Mouse (Mus musculus): Measurements from ENCODE around the gene Mcm10. TPM values are rescaled to one million over a fixed set of nuclear protein-coding genes. Genes with fewer than 3 reads are reported as not detected.

The Mcm10 gene
- total and polyA plus RNA-seq, 2 experiments, result 21.8 to 36.0 TPM

DNA sequence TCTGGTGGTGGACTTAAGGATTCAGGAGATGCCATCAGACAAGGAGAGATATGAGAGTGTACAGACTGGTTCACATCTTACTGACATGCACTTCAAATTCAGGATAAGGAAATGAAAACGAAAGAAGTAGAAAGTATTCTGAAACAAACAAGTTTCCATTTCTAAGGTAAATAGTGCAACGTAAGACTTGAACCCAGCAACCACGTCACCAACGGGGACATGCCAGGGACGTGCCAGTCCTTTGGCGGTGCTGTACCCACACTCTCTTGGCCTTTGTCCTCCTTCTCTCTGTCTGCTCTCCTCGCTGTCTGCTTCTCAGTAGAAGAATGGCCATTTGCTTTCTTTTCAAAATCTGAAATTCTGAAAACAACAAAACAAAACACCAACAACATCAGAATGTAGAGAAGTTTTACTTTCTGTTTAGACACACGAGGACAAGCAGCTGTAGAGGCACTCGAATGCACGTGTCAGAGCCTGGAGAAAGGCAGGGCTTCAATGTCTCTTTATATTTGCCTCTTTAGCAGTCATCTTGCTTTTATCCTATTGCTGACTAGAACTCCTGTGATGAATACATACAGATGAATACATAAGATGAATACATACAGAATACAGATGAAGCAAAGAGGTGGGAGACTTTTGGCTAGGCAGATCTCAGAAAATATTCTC, 24.0 kb upstream of the Mcm10 start:
- no peak overlapping the region for H3K9ac ChIP-seq (ENCODE audit: low read depth, low read length)
- H3K4me3 ChIP-seq (ENCODE audit: insufficient read depth, low read depth, low read length), result no peak overlapping the region
- WGBS, result 23% methylated on average over 10 of the region's 10 CpGs
- H3K79me2 ChIP-seq (ENCODE audit: control insufficient read depth, insufficient read depth, low read length), result no peaks in the 10 kb centered on the region; the same call in 1 of the 2 replicates
- H3K27ac ChIP-seq (replicated peaks; ENCODE audit: insufficient read depth, low read depth, low read length), result peak overlapping the region; percentile 60
- no peak for TF ChIP-seq CTCF (IDR thresholded peaks at IDR 0.05; ENCODE audit: low read depth, low read length)
- no peak for TF ChIP-seq POLR2A (IDR thresholded peaks at IDR 0.05; ENCODE audit: extremely low read depth, insufficient read depth, low read length)
- H3K4me1 ChIP-seq (ENCODE audit: control insufficient read depth, insufficient read depth, low read length), result peaks cover 19% of the 10 kb centered on the region
- DNase-seq (ENCODE audit: extremely low read depth, low read depth, low spot score), result peak; percentile 88
- H3K27me3 ChIP-seq (ENCODE audit: control insufficient read depth, insufficient read depth, low read length), result no peaks in the 10 kb centered on the region
- peaks cover 64% of the 10 kb centered on the region for H3K36me3 ChIP-seq (ENCODE audit: control insufficient read depth, insufficient read depth, low read length)

DNA sequence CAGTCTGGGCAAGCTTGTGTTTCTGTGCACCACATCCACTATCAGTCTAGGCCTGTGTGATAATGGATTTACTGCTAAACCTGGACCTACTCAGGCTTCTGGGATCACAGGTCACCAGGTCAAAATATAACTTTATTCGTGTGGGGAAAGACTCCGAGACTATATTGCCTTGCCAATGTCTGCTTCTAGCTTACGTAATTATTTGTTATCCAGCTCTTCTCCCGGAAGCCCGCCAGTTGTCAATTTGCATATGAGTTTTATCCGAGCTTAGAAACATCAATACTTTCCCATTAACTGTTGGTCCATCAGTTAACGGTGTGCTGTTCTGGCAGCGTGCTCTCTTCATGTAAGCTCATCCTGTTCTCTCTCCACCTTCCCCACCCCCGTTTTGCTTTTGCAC, 22.6 kb upstream of the Mcm10 start:
- Histone ChIP-seq H3K79me2 (ENCODE audit: control insufficient read depth, insufficient read depth, low read length) (no peaks in the 10 kb centered on the region; the same call in 1 of the 2 replicates), H3K9ac (ENCODE audit: low read depth, low read length) (peak overlapping the region; percentile 74), H3K4me1 (ENCODE audit: control insufficient read depth, insufficient read depth, low read length) (peaks cover 19% of the 10 kb centered on the region), H3K27ac (replicated peaks; ENCODE audit: insufficient read depth, low read depth, low read length) (peak overlapping the region; percentile 99), H3K36me3 (ENCODE audit: control insufficient read depth, insufficient read depth, low read length) (peaks cover 66% of the 10 kb centered on the region), H3K4me3 (ENCODE audit: insufficient read depth, low read depth, low read length) (no peak overlapping the region), H3K27me3 (ENCODE audit: control insufficient read depth, insufficient read depth, low read length) (no peaks in the 10 kb centered on the region)
- peak; percentile 94 for DNase-seq (ENCODE audit: extremely low read depth, low read depth, low spot score)
- 17% methylated on average over 9 of the region's 9 CpGs for WGBS
- no peak for TF ChIP-seq CTCF (IDR thresholded peaks at IDR 0.05; ENCODE audit: low read depth, low read length)
- TF ChIP-seq POLR2A (IDR thresholded peaks at IDR 0.05; ENCODE audit: extremely low read depth, insufficient read depth, low read length), result no peak

GRCm38 (mm10) chr2:5034801-5035200, 22.2 kb upstream of the Mcm10 start:
- H3K27ac ChIP-seq (replicated peaks; ENCODE audit: insufficient read depth, low read depth, low read length), result peak overlapping the region; percentile 77
- H3K4me3 ChIP-seq (ENCODE audit: insufficient read depth, low read depth, low read length), result no peak overlapping the region
- peaks cover 19% of the 10 kb centered on the region for H3K4me1 ChIP-seq (ENCODE audit: control insufficient read depth, insufficient read depth, low read length)
- no peak for DNase-seq (ENCODE audit: extremely low read depth, low read depth, low spot score)
- no peaks in the 10 kb centered on the region for H3K27me3 ChIP-seq (ENCODE audit: control insufficient read depth, insufficient read depth, low read length)
- peaks cover 65% of the 10 kb centered on the region for H3K36me3 ChIP-seq (ENCODE audit: control insufficient read depth, insufficient read depth, low read length)
- TF ChIP-seq POLR2A (IDR thresholded peaks at IDR 0.05; ENCODE audit: extremely low read depth, insufficient read depth, low read length), result no peak
- no peak for TF ChIP-seq CTCF (IDR thresholded peaks at IDR 0.05; ENCODE audit: low read depth, low read length)
- WGBS, result 65% methylated on average over 8 of the region's 8 CpGs
- peak overlapping the region; percentile 54 for H3K9ac ChIP-seq (ENCODE audit: low read depth, low read length)
- H3K79me2 ChIP-seq (ENCODE audit: control insufficient read depth, insufficient read depth, low read length), result no peaks in the 10 kb centered on the region; the same call in 1 of the 2 replicates

DNA sequence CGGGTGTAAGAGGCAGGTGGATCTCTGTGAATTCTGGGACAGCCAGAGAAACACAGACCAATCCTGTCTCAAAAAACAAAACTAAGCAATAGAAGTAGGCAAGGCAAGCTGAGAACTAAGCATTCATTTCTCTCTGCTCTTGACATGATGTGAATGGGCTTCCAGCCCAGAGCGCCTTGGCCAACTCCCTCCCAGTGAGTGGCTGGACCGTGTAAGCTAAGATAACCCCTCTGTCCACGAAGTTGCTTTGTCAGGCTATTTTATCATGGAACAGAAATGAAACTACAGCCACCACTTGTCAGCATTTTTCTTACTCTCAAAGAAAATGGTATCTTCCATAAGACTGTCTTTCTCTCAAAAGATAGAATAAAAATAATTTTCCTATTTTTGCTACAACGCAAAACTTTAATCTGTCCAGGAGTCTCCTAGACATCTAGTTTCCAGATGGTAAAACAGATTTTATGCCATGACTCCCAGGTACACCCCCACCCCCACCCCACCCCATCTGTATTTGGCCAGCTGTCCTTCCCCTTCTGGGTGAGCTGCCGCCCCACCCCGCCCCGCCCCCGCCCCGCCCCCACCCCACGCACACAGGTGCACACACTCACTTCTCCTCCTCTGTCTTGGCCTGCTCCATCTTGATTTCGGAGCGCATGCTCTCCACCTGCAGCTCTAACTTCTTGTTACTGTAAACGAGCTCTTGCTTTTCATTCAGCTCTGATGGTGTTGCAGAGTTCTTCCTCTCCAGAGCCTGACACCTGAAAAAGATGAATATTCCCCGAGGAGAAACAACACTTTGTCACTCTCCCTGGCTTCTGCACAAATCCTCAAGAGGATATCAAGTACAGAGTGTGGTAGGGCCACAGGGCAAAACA, 21.2 kb upstream of the Mcm10 start:
- Histone ChIP-seq H3K4me3 (ENCODE audit: insufficient read depth, low read depth, low read length) (no peak overlapping the region), H3K9ac (ENCODE audit: low read depth, low read length) (no peak overlapping the region), H3K36me3 (ENCODE audit: control insufficient read depth, insufficient read depth, low read length) (peaks cover 65% of the 10 kb centered on the region), H3K27ac (replicated peaks; ENCODE audit: insufficient read depth, low read depth, low read length) (peak overlapping the region; percentile 31; the same call in 1 of the 2 replicates), H3K27me3 (ENCODE audit: control insufficient read depth, insufficient read depth, low read length) (no peaks in the 10 kb centered on the region), H3K4me1 (ENCODE audit: control insufficient read depth, insufficient read depth, low read length) (peaks cover 19% of the 10 kb centered on the region), H3K79me2 (ENCODE audit: control insufficient read depth, insufficient read depth, low read length) (no peaks in the 10 kb centered on the region; the same call in 1 of the 2 replicates)
- WGBS, result 66% methylated on average over 15 of the region's 15 CpGs
- DNase-seq (ENCODE audit: extremely low read depth, low read depth, low spot score), result no peak
- TF ChIP-seq CTCF (IDR thresholded peaks at IDR 0.05; ENCODE audit: low read depth, low read length) (no peak), POLR2A (IDR thresholded peaks at IDR 0.05; ENCODE audit: extremely low read depth, insufficient read depth, low read length) (no peak)

DNA sequence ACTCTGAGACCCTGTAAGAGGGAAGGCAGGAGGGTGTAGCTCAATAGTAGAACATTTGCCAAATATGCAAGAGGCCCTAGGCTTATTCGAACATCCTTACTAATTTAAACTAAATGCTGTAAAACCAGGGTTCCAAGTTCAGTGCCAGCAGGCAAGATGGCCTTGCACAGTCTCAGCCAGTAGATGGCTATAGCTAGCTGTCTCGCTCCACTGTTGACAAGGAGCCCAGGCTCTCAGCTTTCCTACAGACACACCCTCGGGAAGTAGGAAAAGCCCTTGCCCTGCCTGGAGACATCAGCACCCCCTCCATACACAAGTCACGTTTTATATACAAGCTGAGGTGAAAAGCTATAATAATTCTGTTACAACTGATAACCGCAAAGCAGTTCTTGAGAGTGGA, 20.1 kb upstream of the Mcm10 start:
- Histone ChIP-seq H3K36me3 (ENCODE audit: control insufficient read depth, insufficient read depth, low read length) (peaks cover 72% of the 10 kb centered on the region), H3K27me3 (ENCODE audit: control insufficient read depth, insufficient read depth, low read length) (no peaks in the 10 kb centered on the region), H3K79me2 (ENCODE audit: control insufficient read depth, insufficient read depth, low read length) (no peaks in the 10 kb centered on the region; the same call in 1 of the 2 replicates), H3K4me3 (ENCODE audit: insufficient read depth, low read depth, low read length) (no peak overlapping the region), H3K9ac (ENCODE audit: low read depth, low read length) (no peak overlapping the region), H3K27ac (replicated peaks; ENCODE audit: insufficient read depth, low read depth, low read length) (no peak overlapping the region), H3K4me1 (ENCODE audit: control insufficient read depth, insufficient read depth, low read length) (peaks cover 13% of the 10 kb centered on the region)
- TF ChIP-seq CTCF (IDR thresholded peaks at IDR 0.05; ENCODE audit: low read depth, low read length) (0 out of 2 replicates have a peak, but pooled peaks have one; percentile 5), POLR2A (IDR thresholded peaks at IDR 0.05; ENCODE audit: extremely low read depth, insufficient read depth, low read length) (no peak)
- WGBS, result 74% methylated on average over 5 of the region's 5 CpGs
- DNase-seq (ENCODE audit: extremely low read depth, low read depth, low spot score), result no peak
